Mouse (Mus musculus) macrophage (primary cell): ENCODE results near the gene Cnbd2. TPM values are rescaled to one million over a fixed set of nuclear protein-coding genes. Genes with fewer than 3 reads are reported as not detected.
"Not testable (repeated sequence)": the region's sequence is repeated elsewhere in the genome, so short reads cannot be mapped to it uniquely, and the experiment has no call there.

ENCODE experiments used
- H3K27ac ChIP-seq: fragments of 350-480 bp; formaldehyde crosslinking; 2 replicates; pipeline ENCODE4 v1.9.0; 2021
- H3K36me3 ChIP-seq: fragments of 350-480 bp; formaldehyde crosslinking; 2 replicates; pipeline ENCODE4 v1.9.0; 2021; ENCODE audit errors: inconsistent target
- H3K4me3 ChIP-seq: fragments of 350-480 bp; formaldehyde crosslinking; 2 replicates; pipeline ENCODE4 v1.9.0; 2021; ENCODE audit errors: inconsistent target
- H3K79me2 ChIP-seq: fragments of 350-480 bp; formaldehyde crosslinking; 2 replicates; pipeline ENCODE4 v1.9.0; 2021; ENCODE audit errors: inconsistent target
- WGBS: methylation state at CpG from one replicate; pipeline ENCODE4 v1.1.7; 2026; ENCODE audit warnings: inconsistent platforms; ENCODE audit not compliant: missing documents; 5-methylcytosine and 5-hydroxymethylcytosine counted together
- polyA plus RNA-seq: library from polyadenylated mRNA; stranded (reverse); fragments of 250-400 nt; gene quantifications from 3 replicates; pipeline ENCODE4 v1.2.4, GENCODE M21; 2018; ENCODE audit warnings: inconsistent platforms

Cnbd2 gene
- polyA plus RNA-seq, 1 experiment from 2014 or later: 3.9 TPM

DNA sequence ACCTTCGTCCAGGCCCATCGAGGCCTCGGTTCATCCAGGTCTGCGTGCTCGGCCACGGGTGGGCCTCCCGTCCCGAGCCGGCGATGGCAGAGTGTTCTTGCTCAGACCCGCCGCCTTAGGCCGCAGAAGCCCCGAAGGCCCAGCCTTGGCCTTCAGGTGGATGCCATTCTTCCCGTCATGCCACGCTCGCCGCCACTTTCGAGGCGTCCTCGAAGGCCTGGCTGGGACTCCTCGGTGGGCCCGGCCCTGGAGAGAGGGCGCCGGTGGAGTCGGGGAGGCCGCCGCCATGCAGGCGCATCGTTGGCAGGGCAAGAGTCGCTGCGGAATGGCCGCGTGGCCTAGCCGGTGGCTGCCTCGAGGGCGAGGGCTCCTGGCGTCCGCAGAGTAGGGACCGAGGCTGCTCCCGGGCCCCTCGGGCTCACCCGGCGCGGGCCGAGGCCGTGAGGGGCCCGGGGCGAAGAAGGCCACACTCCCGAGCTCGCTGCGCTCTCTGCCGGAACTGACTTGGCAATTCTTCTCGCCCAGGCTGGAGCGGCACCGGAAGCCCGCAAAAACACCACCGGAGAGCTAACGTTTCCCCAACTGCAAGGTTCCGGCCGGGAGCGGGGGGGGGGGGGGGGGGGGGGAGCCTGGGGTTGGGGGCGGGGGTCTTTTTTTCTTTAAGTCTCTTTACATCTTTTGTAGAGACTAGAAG, 80.5 kb downstream of the Cnbd2 start:
- not testable (repeated sequence) for H3K4me3 ChIP-seq, H3K79me2 ChIP-seq, H3K36me3 ChIP-seq
- WGBS: 0% methylated on average over 1 of the region's 63 CpGs
- H3K27ac ChIP-seq: peak overlapping the region; percentile 19; the same call in 1 of the 2 replicates

GRCm38 (mm10) chr2:156393155-156393828, 81.2 kb downstream of the Cnbd2 start:
- WGBS: 63% methylated on average over 5 of the region's 5 CpGs
- no peaks in the 10 kb centered on the region for H3K36me3 ChIP-seq
- no peak overlapping the region for H3K4me3 ChIP-seq

DNA sequence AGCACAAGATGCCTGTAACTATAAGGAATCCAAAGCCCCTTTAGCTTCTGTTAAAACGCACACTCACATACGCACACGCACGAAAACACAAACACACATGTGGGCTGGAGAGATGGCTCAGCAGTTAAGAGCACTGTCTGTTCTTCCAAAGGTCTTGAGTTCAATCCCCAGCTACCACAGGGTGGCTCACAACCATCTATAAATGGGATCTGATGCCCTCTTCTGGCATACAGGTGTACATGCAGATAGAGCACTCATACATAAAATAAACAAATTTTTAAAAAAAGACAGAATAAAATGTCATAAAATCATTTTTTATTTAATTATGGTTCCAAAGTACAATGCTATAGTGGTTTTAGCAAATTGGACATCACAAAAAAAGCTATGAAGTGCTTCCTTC, 82.2 kb downstream of the Cnbd2 start:
- no peaks in the 10 kb centered on the region for H3K36me3 ChIP-seq
- 100% methylated on average over 4 of the region's 4 CpGs for WGBS

More at GRCm38 (mm10) chr2:156393155-156393828, 81.2 kb downstream of the Cnbd2 start:
- Histone ChIP-seq H3K27ac (peak overlapping the region; percentile 19; the same call in 1 of the 2 replicates), H3K79me2 (peaks cover 10% of the 10 kb centered on the region)

DNA sequence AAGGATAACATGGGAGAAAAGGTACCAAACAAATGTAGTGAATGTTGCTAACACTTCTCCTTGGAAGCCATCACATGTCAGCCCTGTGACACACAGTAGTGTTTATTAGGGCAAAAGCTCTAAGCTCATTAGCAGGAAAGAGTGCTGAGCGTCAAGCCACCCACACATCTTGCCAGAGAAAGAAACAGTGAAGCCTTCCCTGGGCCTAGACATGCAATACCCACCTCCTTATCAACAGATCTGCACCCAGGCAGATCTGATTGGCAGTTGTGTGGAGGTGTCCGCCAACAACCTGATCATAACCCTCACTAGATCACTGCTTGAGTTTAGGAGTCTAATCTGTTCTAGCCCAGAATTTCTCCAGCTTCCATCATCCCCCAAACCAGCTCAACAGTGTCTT, 84.0 kb downstream of the Cnbd2 start:
- WGBS: 93% methylated on average over 2 of the region's 2 CpGs
- Histone ChIP-seq H3K79me2 (peaks cover 10% of the 10 kb centered on the region), H3K4me3 (no peak overlapping the region), H3K27ac (no peak overlapping the region), H3K36me3 (no peaks in the 10 kb centered on the region)

More for the DNA sequence above, 82.2 kb downstream of the Cnbd2 start:
- Histone ChIP-seq H3K4me3 (no peak overlapping the region), H3K27ac (no peak overlapping the region), H3K79me2 (peaks cover 10% of the 10 kb centered on the region)

DNA sequence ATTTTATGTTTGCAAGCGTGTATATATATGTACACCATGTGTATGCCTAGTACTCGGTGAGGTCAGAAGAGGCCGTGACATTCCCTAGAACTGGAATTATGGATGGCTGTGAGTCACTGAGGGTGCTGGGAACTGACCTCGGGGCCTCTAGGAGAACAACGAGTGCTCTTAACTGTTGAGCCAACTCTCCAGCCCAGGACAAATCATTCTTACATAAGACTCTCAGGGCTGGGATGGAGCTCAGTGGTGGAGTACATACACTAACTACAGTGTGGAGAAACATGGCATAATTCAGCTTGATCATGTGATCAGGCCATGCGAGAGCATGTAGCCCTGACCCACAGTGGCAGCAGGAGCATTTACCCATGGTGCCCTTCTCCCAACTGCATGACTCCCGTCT, 85.9 kb downstream of the Cnbd2 start:
- WGBS: 92% methylated on average over 7 of the region's 7 CpGs

GRCm38 (mm10) chr2:156399485-156399884, 87.4 kb downstream of the Cnbd2 start:
- 85% methylated on average over 1 of the region's 1 CpGs for WGBS
- no peak overlapping the region for H3K27ac ChIP-seq
- H3K79me2 ChIP-seq: no peaks in the 10 kb centered on the region
- H3K36me3 ChIP-seq: no peaks in the 10 kb centered on the region
- no peak overlapping the region for H3K4me3 ChIP-seq

More for the DNA sequence above, 85.9 kb downstream of the Cnbd2 start:
- Histone ChIP-seq H3K36me3 (no peaks in the 10 kb centered on the region), H3K4me3 (no peak overlapping the region), H3K27ac (no peak overlapping the region), H3K79me2 (no peaks in the 10 kb centered on the region)

- Histone ChIP-seq H3K79me2 (no peaks in the 10 kb centered on the region), H3K4me3 (no peak overlapping the region), H3K36me3 (no peaks in the 10 kb centered on the region), H3K27ac (no peak overlapping the region)
- 39% methylated on average over 4 of the region's 9 CpGs for WGBS
Observed at GRCm38 (mm10) chr2:156401331-156401730, 89.2 kb downstream of the Cnbd2 start.

- no peak overlapping the region for H3K4me3 ChIP-seq
- H3K36me3 ChIP-seq: no peaks in the 10 kb centered on the region
- H3K79me2 ChIP-seq: no peaks in the 10 kb centered on the region
- H3K27ac ChIP-seq: no peak overlapping the region
- WGBS: 100% methylated on average over 3 of the region's 3 CpGs
Observed at GRCm38 (mm10) chr2:156402036-156402435, 89.9 kb downstream of the Cnbd2 start.

DNA sequence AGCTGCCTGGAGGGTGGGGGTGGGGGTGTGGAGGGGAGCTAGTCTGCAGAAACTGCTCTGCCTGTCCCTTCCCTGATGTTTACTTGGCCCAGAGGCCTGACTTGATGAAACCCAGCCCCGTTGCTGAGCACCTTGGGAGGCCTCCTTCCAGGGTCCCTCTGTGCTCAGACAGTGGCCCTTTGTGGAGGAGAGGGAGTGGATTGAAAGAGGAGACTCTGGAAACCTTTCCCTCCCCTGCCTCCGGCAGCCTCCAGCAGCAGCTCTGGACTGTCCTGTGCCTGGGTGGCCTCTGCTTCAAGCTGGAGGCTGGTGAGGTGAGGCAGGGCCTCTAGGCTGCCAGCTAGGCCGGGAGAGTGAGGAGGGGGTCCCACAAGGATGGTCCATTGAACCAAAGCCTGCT, 94.9 kb downstream of the Cnbd2 start:
- no peak overlapping the region for H3K27ac ChIP-seq
- H3K36me3 ChIP-seq: no peaks in the 10 kb centered on the region
- H3K79me2 ChIP-seq: no peaks in the 10 kb centered on the region
- WGBS: 80% methylated on average over 3 of the region's 3 CpGs
- H3K4me3 ChIP-seq: no peak overlapping the region

GRCm38 (mm10) chr2:156408168-156408567, 96.1 kb downstream of the Cnbd2 start:
- Histone ChIP-seq H3K79me2 (no peaks in the 10 kb centered on the region), H3K4me3 (no peak overlapping the region), H3K36me3 (no peaks in the 10 kb centered on the region), H3K27ac (no peak overlapping the region)
- 80% methylated on average over 8 of the region's 8 CpGs for WGBS

DNA sequence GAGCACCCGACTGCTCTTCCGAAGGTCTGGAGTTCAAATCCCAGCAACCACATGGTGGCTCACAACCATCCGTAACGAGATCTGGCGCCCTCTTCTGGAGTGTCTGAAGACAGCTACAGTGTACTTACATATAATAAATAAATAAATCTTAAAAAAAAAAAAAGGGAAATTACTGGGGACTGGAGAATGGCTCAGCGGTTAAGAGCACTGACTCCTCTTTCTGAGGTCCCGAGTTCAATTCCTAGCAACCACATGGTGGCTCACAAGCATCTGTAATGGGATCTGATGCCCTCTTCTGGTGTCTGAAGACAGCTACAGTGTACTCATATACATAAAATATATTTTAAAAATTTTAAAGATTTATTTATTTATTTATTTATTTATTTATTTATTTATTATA, 99.2 kb downstream of the Cnbd2 start:
- H3K36me3 ChIP-seq, H3K4me3 ChIP-seq, H3K27ac ChIP-seq, H3K79me2 ChIP-seq: not testable (repeated sequence)
- 34% methylated on average over 2 of the region's 7 CpGs for WGBS

DNA sequence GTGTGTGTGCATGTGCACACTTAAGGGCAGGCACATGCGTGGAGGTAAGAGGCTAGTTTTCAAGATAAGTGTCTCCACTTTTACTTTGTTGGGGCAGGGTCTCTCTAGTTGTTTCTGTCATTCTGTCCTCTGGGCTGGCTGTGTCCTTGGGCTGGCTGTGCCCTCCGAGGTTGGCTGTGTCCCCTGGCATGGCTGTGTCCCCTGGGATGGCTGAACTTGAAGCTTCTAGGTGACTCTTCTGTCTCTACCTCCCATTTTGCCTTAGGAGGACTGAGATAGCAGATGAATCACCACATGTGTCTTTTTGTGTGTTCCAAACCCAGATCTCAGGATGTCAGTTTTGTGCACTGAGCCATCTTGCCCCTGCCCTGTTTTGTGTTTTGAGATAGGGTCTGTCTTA, 102.9 kb downstream of the Cnbd2 start:
- no peak overlapping the region for H3K4me3 ChIP-seq
- H3K27ac ChIP-seq: peak overlapping the region; percentile 97
- H3K79me2 ChIP-seq: no peaks in the 10 kb centered on the region
- H3K36me3 ChIP-seq: no peaks in the 10 kb centered on the region
- 85% methylated on average over 2 of the region's 2 CpGs for WGBS

DNA sequence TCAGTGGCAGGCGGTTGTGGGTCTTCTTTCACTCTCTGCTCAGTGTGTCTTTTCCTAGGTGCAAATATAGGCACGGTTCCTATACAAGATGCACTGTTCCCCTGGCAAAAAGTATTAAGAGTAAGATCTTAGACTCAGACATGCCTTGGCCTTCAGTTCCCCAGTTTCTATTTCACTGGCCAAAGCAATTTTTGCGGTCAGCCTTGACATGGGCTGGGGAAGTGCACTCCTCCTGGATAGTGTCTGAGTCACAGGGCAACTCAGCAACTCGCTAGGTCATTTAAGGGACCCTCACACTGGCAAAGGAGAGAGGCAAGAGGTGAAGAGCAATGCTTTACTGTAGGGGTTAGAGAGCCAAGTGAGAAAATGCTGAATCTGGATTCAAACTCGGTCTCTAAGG, 103.6 kb downstream of the Cnbd2 start:
- Histone ChIP-seq H3K36me3 (no peaks in the 10 kb centered on the region), H3K27ac (peak overlapping the region; percentile 97), H3K4me3 (no peak overlapping the region), H3K79me2 (no peaks in the 10 kb centered on the region)
- WGBS: 45% methylated on average over 5 of the region's 5 CpGs

DNA sequence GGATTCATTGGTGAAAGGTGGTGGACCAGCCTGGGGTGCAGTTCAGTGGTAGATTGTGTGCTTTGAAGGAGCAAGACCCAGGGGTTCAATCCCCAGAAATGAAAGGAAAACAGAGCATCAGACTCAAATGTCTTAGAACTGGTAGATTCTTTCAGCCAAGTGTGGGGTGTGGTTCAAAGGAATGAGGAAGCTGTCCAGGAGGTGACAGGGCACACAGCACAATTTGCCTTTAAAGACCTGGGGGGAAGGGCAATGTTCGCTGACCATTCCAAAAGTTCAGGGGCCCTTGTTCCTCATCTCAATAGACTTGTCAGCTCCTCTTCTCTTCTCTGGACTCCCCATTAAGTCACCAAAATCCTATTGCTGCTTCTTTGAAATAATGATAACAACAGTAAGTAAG, 105.1 kb downstream of the Cnbd2 start:
- 0% methylated on average over 1 of the region's 1 CpGs for WGBS
- H3K79me2 ChIP-seq: peaks cover 11% of the 10 kb centered on the region
- no peak overlapping the region for H3K4me3 ChIP-seq
- H3K27ac ChIP-seq: peak overlapping the region; percentile 97
- H3K36me3 ChIP-seq: no peaks in the 10 kb centered on the region

DNA sequence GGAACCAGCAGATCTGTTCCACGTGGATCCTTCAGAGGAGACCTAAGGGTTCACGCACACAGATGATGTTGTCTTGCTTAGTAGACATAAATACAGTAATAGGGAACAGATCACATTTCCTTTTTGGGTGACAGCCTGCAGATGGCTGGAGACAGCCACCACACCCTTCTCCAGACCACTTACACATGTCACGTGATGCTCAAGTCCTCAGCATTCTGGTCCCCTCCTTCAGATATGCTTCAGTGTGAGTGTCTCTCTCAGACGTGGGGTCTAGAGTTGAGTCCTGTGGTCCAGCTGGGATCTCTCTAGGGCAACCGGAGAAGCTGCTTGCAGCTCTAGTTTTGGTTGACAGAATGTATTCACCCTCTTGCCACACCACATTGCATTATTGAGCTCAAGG, 106.4 kb downstream of the Cnbd2 start:
- peaks cover 24% of the 10 kb centered on the region for H3K79me2 ChIP-seq
- H3K4me3 ChIP-seq: no peak overlapping the region
- WGBS: 63% methylated on average over 5 of the region's 5 CpGs
- H3K36me3 ChIP-seq: no peaks in the 10 kb centered on the region
- peak overlapping the region; percentile 97 for H3K27ac ChIP-seq
